Mouse (Mus musculus) CH12.LX (cell line): Measurements from ENCODE around the gene 4933427D14Rik. TPM values are rescaled to one million over a fixed set of nuclear protein-coding genes. Genes with fewer than 3 reads are reported as not detected.

Experiments
- DNase-seq: peaks from one replicate; pipeline ENCODE4 v3.0.0-alpha.2; 2013; ENCODE audit errors: extremely low read depth
- H3K27ac ChIP-seq: 2 replicates; pipeline ENCODE4 v1.5.1; 2012; ENCODE audit warnings: low read depth, mild to moderate bottlenecking, control low read depth, moderate library complexity; ENCODE audit not compliant: insufficient read depth
- H3K27me3 ChIP-seq: replicated peaks from 2 replicates; pipeline ENCODE3; 2012; ENCODE audit warnings: inconsistent platforms
- H3K36me3 ChIP-seq, 2 experiments: replicated peaks in 1 of 2; 2 replicates each; pipeline versions ENCODE3 to v1.6.1; 2012; ENCODE audit warnings: inconsistent platforms in 1 of 2, low read length in 1 of 2, mild to moderate bottlenecking in 1 of 2, mixed read lengths in 1 of 2, moderate library complexity in 1 of 2; ENCODE audit not compliant: control insufficient read depth in 1 of 2, insufficient read depth in 1 of 2
- H3K4me1 ChIP-seq, 2 experiments: 2 replicates each; pipeline ENCODE4 v1.6.1; 2012; ENCODE audit warnings: inconsistent platforms in 1 of 2, moderate library complexity in 1 of 2; ENCODE audit not compliant: insufficient read depth in 2 of 2, control insufficient read depth in 1 of 2
- H3K4me2 ChIP-seq: 2 replicates; pipeline ENCODE4 v1.6.1; 2012; ENCODE audit warnings: low read depth, mild to moderate bottlenecking, control low read depth; ENCODE audit not compliant: poor library complexity, insufficient read depth, severe bottlenecking
- H3K4me3 ChIP-seq, 3 experiments: fragments of 150-350 bp in 1 of 3; sonication (generic) in 1 of 3; replicated peaks in 1 of 3; 2 replicates each; pipeline versions ENCODE3 to v1.5.1; 2011 to 2012; ENCODE audit warnings: low read depth in 2 of 3, low read length in 2 of 3, mild to moderate bottlenecking in 2 of 3, moderate library complexity in 2 of 3, control low read depth in 1 of 3, improper control_type of control experiment in 1 of 3, inconsistent platforms in 1 of 3, mixed read lengths in 1 of 3; ENCODE audit not compliant: poor library complexity in 1 of 3
- H3K79me2 ChIP-seq: replicated peaks from 2 replicates; pipeline ENCODE4 v1.6.1; 2012; ENCODE audit warnings: mild to moderate bottlenecking, moderate library complexity; ENCODE audit not compliant: control insufficient read depth, poor library complexity, insufficient read depth, severe bottlenecking; ENCODE audit errors: extremely low read depth
- H3K9ac ChIP-seq: 2 replicates; pipeline ENCODE4 v1.6.1; 2012; ENCODE audit warnings: low read depth, mild to moderate bottlenecking, control low read depth, moderate library complexity; ENCODE audit not compliant: insufficient read depth
- H3K9me3 ChIP-seq: replicated peaks from 2 replicates; pipeline ENCODE3; 2012; ENCODE audit warnings: low read length, inconsistent platforms, mixed read lengths
- BHLHE40 ChIP-seq: IDR thresholded peaks from 2 replicates; pipeline ENCODE4 v1.6.1; 2011; ENCODE audit warnings: mild to moderate bottlenecking, low read depth, low read length, improper control_type of control experiment
- CHD1 ChIP-seq: IDR thresholded peaks from 2 replicates; pipeline ENCODE4 v1.6.1; 2012; ENCODE audit warnings: low read depth, low read length, improper control_type of control experiment, inconsistent platforms
- CHD2 ChIP-seq: IDR thresholded peaks from 2 replicates; pipeline ENCODE4 v1.6.1; 2011; ENCODE audit warnings: low read length, improper control_type of control experiment
- CTCF ChIP-seq, 2 experiments: IDR thresholded peaks in 1 of 2; conservative IDR thresholded peaks in 1 of 2; 2 replicates each; pipeline ENCODE4 v1.5.1; 2011 to 2012; ENCODE audit warnings: low read depth in 2 of 2, low read length in 2 of 2, improper control_type of control experiment in 1 of 2, inconsistent platforms in 1 of 2, mild to moderate bottlenecking in 1 of 2, moderate library complexity in 1 of 2
- ELF1 ChIP-seq: IDR thresholded peaks from 2 replicates; pipeline ENCODE4 v1.6.1; 2014; ENCODE audit warnings: low read depth, mild to moderate bottlenecking, inconsistent platforms, low read length, improper control_type of control experiment
- ETS1 ChIP-seq: conservative IDR thresholded peaks from 2 replicates; pipeline ENCODE4 v1.6.1; 2012; ENCODE audit warnings: low read depth, mild to moderate bottlenecking, inconsistent platforms, low read length, improper control_type of control experiment, moderate library complexity
- GABPA ChIP-seq: IDR thresholded peaks from 2 replicates; pipeline ENCODE4 v1.6.1; 2012; ENCODE audit warnings: low read depth, low read length, improper control_type of control experiment, inconsistent platforms; ENCODE audit not compliant: insufficient replicate concordance
- IRF4 ChIP-seq: IDR thresholded peaks from 2 replicates; pipeline ENCODE4 v1.6.1; 2014; ENCODE audit warnings: low read depth, mild to moderate bottlenecking, inconsistent platforms, low read length, improper control_type of control experiment
- KAT2A ChIP-seq: IDR thresholded peaks from 2 replicates; pipeline ENCODE4 v1.6.1; 2012; ENCODE audit warnings: low read length, improper control_type of control experiment, inconsistent platforms; ENCODE audit not compliant: insufficient replicate concordance
- MAFK ChIP-seq: IDR thresholded peaks from 2 replicates; pipeline ENCODE4 v1.6.1; 2011; ENCODE audit warnings: low read length, improper control_type of control experiment; ENCODE audit not compliant: insufficient replicate concordance
- MEF2A ChIP-seq: IDR thresholded peaks from 2 replicates; pipeline ENCODE4 v1.6.1; 2014; ENCODE audit warnings: low read depth, mild to moderate bottlenecking, inconsistent platforms, low read length, improper control_type of control experiment, borderline replicate concordance
- MXI1 ChIP-seq: IDR thresholded peaks from 2 replicates; pipeline ENCODE4 v1.6.1; 2011; ENCODE audit warnings: mild to moderate bottlenecking, low read depth, low read length, improper control_type of control experiment
- POLR2A ChIP-seq: IDR thresholded peaks from 2 replicates; pipeline ENCODE4 v1.6.1; 2011; ENCODE audit warnings: low read depth, mild to moderate bottlenecking, improper control_type of control experiment, low read length
- POLR2AphosphoS2 ChIP-seq: IDR thresholded peaks from 2 replicates; pipeline ENCODE4 v1.6.1; 2011; ENCODE audit warnings: low read depth, low read length, improper control_type of control experiment
- RCOR1 ChIP-seq: conservative IDR thresholded peaks from 2 replicates; pipeline ENCODE4 v1.6.1; 2012; ENCODE audit warnings: low read depth, mild to moderate bottlenecking, inconsistent platforms, low read length, improper control_type of control experiment
- USF1 ChIP-seq: IDR thresholded peaks from 2 replicates; pipeline ENCODE4 v1.6.1; 2014; ENCODE audit warnings: low read depth, mild to moderate bottlenecking, inconsistent platforms, low read length, improper control_type of control experiment
- ZKSCAN1 ChIP-seq: IDR thresholded peaks from 2 replicates; pipeline ENCODE4 v1.6.1; 2012; ENCODE audit warnings: low read depth, inconsistent platforms, low read length, improper control_type of control experiment, borderline replicate concordance
- ZNF384 ChIP-seq: IDR thresholded peaks from 2 replicates; pipeline ENCODE4 v1.6.1; 2012; ENCODE audit warnings: low read depth, low read length, improper control_type of control experiment, inconsistent platforms
- dilution Hi-C: fragments of 300-500 bp; cut with MboI; formaldehyde crosslinking; loops from 2 replicates; pipeline ENCODE4 v1.14.3; 2020; ENCODE audit warnings: low sequenced_read_pairs; ENCODE audit not compliant: extremely low pct_unique_long_range_greater_than_20kb, extremely low pct_ligation_motif_present
- in situ Hi-C: fragments of 300-500 bp; cut with MboI; formaldehyde crosslinking; loops from 3 replicates; pipeline ENCODE4 v1.14.3; 2019; ENCODE audit warnings: low sequenced_read_pairs, low pct_ligation_motif_present, low pct_unique_long_range_greater_than_20kb, mixed read lengths
- polyA plus RNA-seq: library from polyadenylated mRNA; unstranded; fragments of >175 nt; gene quantifications from 2 replicates; pipeline ENCODE4 v1.2.1, GENCODE M21; 2012; ENCODE audit warnings: low read depth; ENCODE audit not compliant: insufficient read length
- total RNA-seq, 2 experiments: library from RNA; depleted of rRNA; stranded (reverse); fragments of 300-350 nt in 1 of 2; fragments of >200 nt in 1 of 2; gene quantifications; 2 replicates each; pipeline ENCODE4 v1.2.3; 2012 to 2014

4933427D14Rik gene
- total and polyA plus RNA-seq, 3 experiments = 6.8 to 9.3 (median 7.8) TPM

- no peak for DNase-seq
- Histone ChIP-seq H3K4me2 (no peak overlapping the region), H3K36me3 (peaks cover 15 to 40% of the 10 kb centered on the region in 2 experiments), H3K4me1 (peaks cover 0 to 19% of the 10 kb centered on the region in 2 experiments; a peak in 2 of 4 replicates), H3K27me3 (peaks cover 3% of the 10 kb centered on the region), H3K27ac (no peak overlapping the region), H3K79me2 (no peaks in the 10 kb centered on the region), H3K4me3 (no peak overlapping the region), H3K9ac (no peak overlapping the region), H3K9me3 (no peaks in the 10 kb centered on the region)
- dilution Hi-C loops = no loop called here
- in situ Hi-C loops = no loop called here
- TF ChIP-seq ZNF384 (no peak), POLR2A (no peak), USF1 (no peak), RCOR1 (no peak), MEF2A (no peak), ETS1 (no peak), CHD1 (no peak), ZKSCAN1 (no peak), KAT2A (no peak), IRF4 (no peak), CHD2 (no peak), CTCF (conservative IDR thresholded peaks at IDR 0.05 in 1 of 2, IDR thresholded peaks at IDR 0.05 in 1 of 2; ENCODE audit: low read depth in 2 of 2, low read length in 2 of 2) (no peak), ELF1 (no peak), MXI1 (no peak), BHLHE40 (no peak), MAFK (no peak), GABPA (no peak), POLR2AphosphoS2 (no peak)
These were observed 56.1 kb downstream of the 4933427D14Rik start for GRCm38 (mm10) chr11:72151120-72151519.

- no peak overlapping the region for H3K27ac ChIP-seq
- no peak for TF ChIP-seq KAT2A
- H3K79me2 ChIP-seq = no peaks in the 10 kb centered on the region
- no peak for DNase-seq
- H3K4me2 ChIP-seq = no peak overlapping the region
- H3K9ac ChIP-seq = no peak overlapping the region
- H3K9me3 ChIP-seq = no peaks in the 10 kb centered on the region
- peaks cover 0 to 21% of the 10 kb centered on the region in 2 experiments; a peak in 2 of 4 replicates for H3K4me1 ChIP-seq
- H3K27me3 ChIP-seq = peaks cover 7% of the 10 kb centered on the region
- in situ Hi-C loops = no loop called here
- dilution Hi-C loops = no loop called here
- H3K36me3 ChIP-seq = peaks cover 0 to 11% of the 10 kb centered on the region in 2 experiments
- H3K4me3 ChIP-seq = no peak overlapping the region
These were observed 59.3 kb downstream of the 4933427D14Rik start for GRCm38 (mm10) chr11:72147910-72148309.
